Mouse (Mus musculus) frontal cortex, adult (tissue): ENCODE results near the gene Olfr362.
"Not testable (repeated sequence)": the region's sequence is repeated elsewhere in the genome, so short reads cannot be mapped to it uniquely, and the experiment has no call there.

Experiments used
- ATAC-seq: cut with Nextera tagmentation; 2 replicates; pipeline ENCODE4 v1.9.2; 2017; ENCODE audit warnings: mild to moderate bottlenecking, moderate library complexity, mixed read lengths; ENCODE audit not compliant: low TSS enrichment

Olfr362 gene

GRCm38 (mm10) chr2:37117810-37118209 lies at the start of gene Olfr362:
Olfr362 (minus strand) TSS chr2:37117910.
- ATAC-seq, result no peak

- no peak for ATAC-seq
Observed at GRCm38 (mm10) chr2:37139022-37139421, 21.3 kb upstream of the Olfr362 start, which contains the start of gene Olfr364-ps1. Olfr364-ps1 (plus strand) TSS chr2:37139322.

- not testable (repeated sequence) for ATAC-seq
Observed at GRCm38 (mm10) chr2:37089190-37089589, 28.5 kb downstream of the Olfr362 start, which contains the start of gene Olfr361. Olfr361 (minus strand) TSS chr2:37089290.

GRCm38 (mm10) chr2:37065446-37065845 lies 52.3 kb downstream of the Olfr362 start, which contains the start of gene Olfr360:
Olfr360 (plus strand) TSS chr2:37065746.
- no peak for ATAC-seq
